Mouse (Mus musculus): ENCODE results near the gene Tesk1. TPM values are rescaled to one million over a fixed set of nuclear protein-coding genes. Genes with fewer than 3 reads are reported as not detected.

Tesk1 gene
- polyA plus RNA-seq, 1 experiment from 2014 or later = 6.3 TPM

- H3K36me3 ChIP-seq = peaks cover 38% of the 10 kb centered on the region
- under 1% methylated on average over 28 of the region's 28 CpGs for WGBS
- peak overlapping the region; percentile 96 for H3K4me3 ChIP-seq
- no peaks in the 10 kb centered on the region for H3K27me3 ChIP-seq (ENCODE audit: insufficient read depth, poor library complexity, severe bottlenecking)
- H3K9me3 ChIP-seq = no peaks in the 10 kb centered on the region
- H3K27ac ChIP-seq = peak overlapping the region; percentile 96
- DNase-seq (ENCODE audit: low spot score) = no peak
- peaks cover 12% of the 10 kb centered on the region for H3K4me1 ChIP-seq
Observed at GRCm38 (mm10) chr4:43443511-43443910, 1.8 kb downstream of the Tesk1 start.

GRCm38 (mm10) chr4:43447251-43447650 lies 5.5 kb downstream of the Tesk1 start:
- 90% methylated on average over 13 of the region's 13 CpGs for WGBS
- Histone ChIP-seq H3K27ac (no peak overlapping the region), H3K9me3 (no peaks in the 10 kb centered on the region), H3K4me3 (no peak overlapping the region), H3K36me3 (peaks cover 38% of the 10 kb centered on the region), H3K4me1 (peaks cover 14% of the 10 kb centered on the region), H3K27me3 (ENCODE audit: insufficient read depth, poor library complexity, severe bottlenecking) (peaks cover 14% of the 10 kb centered on the region)
- no peak for DNase-seq (ENCODE audit: low spot score)

DNA sequence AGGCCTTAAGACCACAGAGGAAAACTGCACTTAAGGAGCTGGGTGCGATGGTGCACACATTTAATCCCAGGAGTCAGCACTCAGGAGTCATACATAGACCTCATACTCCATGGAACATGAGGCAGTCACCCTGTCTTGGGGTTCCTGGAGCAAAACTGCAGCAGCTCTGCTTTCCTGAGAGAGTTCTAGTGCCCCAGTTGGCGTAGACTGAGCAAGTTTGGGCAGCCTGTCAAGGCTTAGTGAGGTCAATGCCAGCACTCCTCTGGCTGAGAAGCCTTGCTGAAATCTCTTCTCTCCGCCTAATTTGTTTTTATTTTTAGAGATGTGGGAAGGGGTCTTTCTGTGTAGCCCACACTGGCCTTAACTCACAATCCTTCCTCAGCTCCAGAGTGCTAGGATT lies 6.8 kb downstream of the Tesk1 start:
- no peaks in the 10 kb centered on the region for H3K9me3 ChIP-seq
- H3K4me3 ChIP-seq = no peak overlapping the region
- peaks cover 26% of the 10 kb centered on the region for H3K4me1 ChIP-seq
- WGBS = 84% methylated on average over 3 of the region's 3 CpGs
- no peak overlapping the region for H3K27ac ChIP-seq
- no peak for DNase-seq (ENCODE audit: low spot score)
- H3K36me3 ChIP-seq = peaks cover 38% of the 10 kb centered on the region
- H3K27me3 ChIP-seq (ENCODE audit: insufficient read depth, poor library complexity, severe bottlenecking) = peaks cover 27% of the 10 kb centered on the region

DNA sequence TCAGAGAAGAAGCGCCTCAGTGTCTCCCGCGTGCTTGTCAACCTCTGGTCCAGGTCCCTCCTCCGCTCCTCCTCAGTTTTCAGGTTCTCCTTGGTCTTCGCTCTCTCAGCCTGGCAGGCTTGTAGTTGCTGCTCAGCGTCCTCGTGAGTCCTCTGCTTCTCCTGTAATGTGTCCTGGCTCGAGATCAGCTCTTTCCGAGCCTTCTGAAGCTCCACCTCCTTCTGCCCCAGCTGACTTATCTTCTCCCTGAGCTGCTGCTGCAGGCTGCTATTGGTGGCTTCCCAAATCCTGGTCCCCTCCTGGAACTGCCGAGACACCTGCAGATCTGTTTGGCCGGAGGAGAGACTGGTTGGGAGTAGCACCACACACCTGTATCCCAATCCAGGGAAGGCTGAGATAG lies 10.6 kb downstream of the Tesk1 start:
- no peak for DNase-seq (ENCODE audit: low spot score)
- Histone ChIP-seq H3K27me3 (ENCODE audit: insufficient read depth, poor library complexity, severe bottlenecking) (peaks cover 58% of the 10 kb centered on the region), H3K36me3 (peaks cover 12% of the 10 kb centered on the region), H3K9me3 (no peaks in the 10 kb centered on the region), H3K27ac (no peak overlapping the region), H3K4me1 (peaks cover 31% of the 10 kb centered on the region), H3K4me3 (peak overlapping the region; percentile 4; the same call in 1 of the 2 replicates)
- 43% methylated on average over 11 of the region's 11 CpGs for WGBS

DNA sequence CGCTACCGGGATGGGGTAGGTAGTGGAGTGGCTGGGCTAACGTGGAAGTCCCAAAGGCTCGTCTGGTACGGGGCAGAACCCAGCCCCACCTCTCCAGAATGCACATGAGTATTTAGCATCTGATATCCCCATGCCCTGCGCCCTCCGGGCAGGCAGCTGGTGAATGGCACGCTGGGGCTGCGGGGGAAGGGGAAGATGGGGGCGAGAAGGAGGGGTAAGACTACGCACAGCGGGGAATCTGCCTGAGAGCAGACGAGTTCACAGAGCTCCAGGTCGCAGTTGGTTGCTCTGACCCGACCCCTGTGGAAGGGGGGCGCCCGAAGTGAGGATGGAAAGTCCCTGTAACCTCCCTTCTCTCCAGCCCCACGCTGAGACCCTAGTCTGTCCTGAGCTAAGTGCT lies 11.7 kb downstream of the Tesk1 start:
- Histone ChIP-seq H3K9me3 (no peaks in the 10 kb centered on the region), H3K4me3 (peak overlapping the region; percentile 56), H3K27me3 (ENCODE audit: insufficient read depth, poor library complexity, severe bottlenecking) (peaks cover 61% of the 10 kb centered on the region), H3K4me1 (peaks cover 31% of the 10 kb centered on the region), H3K27ac (no peak overlapping the region; the same call in 1 of the 2 replicates), H3K36me3 (0 out of 2 replicates have a peak, but pooled peaks cover under 1% of the 10 kb centered on the region)
- DNase-seq (ENCODE audit: low spot score) = no peak
- WGBS = under 1% methylated on average over 18 of the region's 18 CpGs

DNA sequence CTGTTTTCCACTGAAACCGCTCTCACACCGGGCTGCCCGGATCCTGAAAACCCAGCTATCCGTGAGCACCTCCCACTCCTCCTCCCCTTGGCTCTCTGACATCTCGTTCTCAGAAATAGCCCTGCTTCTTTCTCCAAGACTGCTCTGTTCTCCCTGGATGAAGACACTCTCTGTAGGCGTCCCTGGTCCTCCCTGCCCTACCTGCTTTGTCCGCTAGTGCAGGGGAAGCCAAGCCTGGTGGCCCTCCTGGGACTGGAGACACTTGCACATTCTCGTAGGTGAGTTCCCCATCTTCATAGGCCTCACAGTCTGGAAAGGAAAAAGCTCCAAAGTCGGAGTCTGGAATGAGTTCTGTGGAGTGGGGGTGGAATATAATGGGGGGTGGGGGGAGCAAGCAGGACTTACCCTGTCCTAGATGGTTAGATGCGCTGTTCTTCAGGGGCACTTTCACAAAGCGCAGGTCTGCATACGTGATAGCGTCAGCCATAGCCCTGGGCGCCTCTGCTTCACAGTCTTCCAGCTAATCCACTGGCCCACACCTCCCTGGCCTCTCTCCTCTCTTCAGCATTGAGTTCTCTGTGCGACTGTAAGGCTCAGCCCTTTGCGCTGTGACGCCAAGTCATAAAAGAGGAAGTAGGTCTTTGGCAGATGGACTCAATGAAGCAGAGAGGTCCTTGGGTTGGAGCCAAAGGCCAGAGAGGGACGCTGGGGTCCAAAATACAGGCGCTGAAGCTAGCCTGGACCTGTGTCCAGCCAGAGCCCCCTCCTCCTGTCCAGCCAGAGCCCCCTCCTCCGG lies 12.5 kb downstream of the Tesk1 start, which contains the start of gene Cd72:
Gene Cd72 (minus strand): TSS at position 588 of the 796 bp plus-strand sequence.
- 26% methylated on average over 20 of the region's 20 CpGs for WGBS
- DNase-seq (ENCODE audit: low spot score) = no peak
- Histone ChIP-seq H3K9me3 (no peaks in the 10 kb centered on the region), H3K27ac (no peak within 1 kb of the TSS; the same call in 1 of the 2 replicates), H3K36me3 (no peaks in the 10 kb centered on the region), H3K4me3 (peak within 1 kb of the TSS; percentile 56), H3K4me1 (peaks cover 31% of the 10 kb centered on the region), H3K27me3 (ENCODE audit: insufficient read depth, poor library complexity, severe bottlenecking) (peaks cover 61% of the 10 kb centered on the region)

DNA sequence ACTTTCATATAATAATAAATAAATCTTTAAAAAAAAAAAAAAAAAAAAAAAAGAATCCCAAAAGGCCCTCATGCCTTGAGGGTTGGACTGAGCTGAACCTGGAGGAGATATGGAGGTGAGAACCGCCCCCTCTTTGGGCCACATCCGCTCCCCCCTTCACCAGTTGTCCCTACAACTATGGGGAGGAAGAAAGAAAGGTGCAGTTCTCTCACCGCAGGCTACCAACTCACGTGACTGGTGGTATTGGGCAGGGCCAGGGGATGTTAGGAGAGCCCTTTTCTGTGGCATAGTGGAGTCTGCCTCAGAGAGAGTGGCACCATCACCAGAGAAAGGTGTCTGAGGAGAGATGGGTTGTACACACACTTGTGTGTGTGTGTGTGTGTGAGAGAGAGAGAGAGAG lies 14.7 kb downstream of the Tesk1 start:
- Histone ChIP-seq H3K4me1 (peaks cover 31% of the 10 kb centered on the region), H3K4me3 (no peak overlapping the region), H3K27ac (no peak overlapping the region), H3K27me3 (ENCODE audit: insufficient read depth, poor library complexity, severe bottlenecking) (peaks cover 55% of the 10 kb centered on the region), H3K36me3 (no peaks in the 10 kb centered on the region), H3K9me3 (no peaks in the 10 kb centered on the region)
- 16% methylated on average over 4 of the region's 4 CpGs for WGBS
- DNase-seq (ENCODE audit: low spot score) = no peak

DNA sequence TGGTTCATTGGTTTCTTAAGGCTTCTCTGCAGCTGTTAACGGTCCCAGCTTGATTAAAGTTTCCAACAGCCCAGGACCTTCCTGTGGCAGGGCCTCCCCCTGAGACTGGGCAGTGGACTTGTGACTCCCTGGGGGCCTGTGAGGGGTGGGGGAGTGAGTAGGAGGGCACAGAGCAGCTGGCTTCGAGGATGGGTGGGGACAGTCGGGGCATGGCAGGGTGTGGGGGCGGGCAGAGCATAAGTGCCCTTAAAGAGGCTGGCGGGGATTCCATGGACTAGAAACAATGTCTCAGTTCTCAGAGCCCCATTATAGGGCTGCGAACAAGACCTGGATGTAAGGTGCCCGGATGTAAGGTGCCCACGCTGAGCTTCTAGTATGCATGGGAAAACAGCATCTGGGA lies 15.4 kb downstream of the Tesk1 start:
- no peak for DNase-seq (ENCODE audit: low spot score)
- H3K27me3 ChIP-seq (ENCODE audit: insufficient read depth, poor library complexity, severe bottlenecking) = peaks cover 49% of the 10 kb centered on the region
- H3K9me3 ChIP-seq = no peaks in the 10 kb centered on the region
- peaks cover 30% of the 10 kb centered on the region for H3K4me1 ChIP-seq
- 9% methylated on average over 8 of the region's 8 CpGs for WGBS
- H3K36me3 ChIP-seq = no peaks in the 10 kb centered on the region
- H3K27ac ChIP-seq = 0 out of 2 replicates have a peak overlapping the region, but pooled peaks have one; percentile 36
- no peak overlapping the region for H3K4me3 ChIP-seq

DNA sequence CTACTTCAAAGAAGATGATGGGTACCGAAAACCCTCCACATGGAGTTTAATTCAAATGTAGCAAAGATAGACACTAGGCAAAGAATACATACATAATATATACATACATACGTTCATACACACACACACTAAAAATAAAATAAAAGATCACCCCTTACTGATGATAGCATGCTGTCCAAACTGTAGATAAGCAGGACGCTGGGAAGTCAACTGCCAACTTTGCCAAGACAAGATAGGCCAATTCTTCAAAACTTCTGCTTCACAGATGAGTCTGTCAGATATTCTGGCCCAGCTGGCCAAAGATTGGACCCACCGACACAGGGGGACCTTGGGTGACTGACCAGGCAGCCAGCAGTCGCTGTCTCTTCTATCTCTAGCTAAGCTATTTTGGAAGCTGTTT lies 21.4 kb downstream of the Tesk1 start:
- 90% methylated on average over 5 of the region's 5 CpGs for WGBS
- Histone ChIP-seq H3K36me3 (no peaks in the 10 kb centered on the region), H3K4me1 (no peaks in the 10 kb centered on the region), H3K27ac (no peak overlapping the region), H3K9me3 (no peaks in the 10 kb centered on the region), H3K4me3 (no peak overlapping the region), H3K27me3 (ENCODE audit: insufficient read depth, poor library complexity, severe bottlenecking) (peaks cover 1% of the 10 kb centered on the region; the same call in 1 of the 2 replicates)
- DNase-seq (ENCODE audit: low spot score) = no peak

DNA sequence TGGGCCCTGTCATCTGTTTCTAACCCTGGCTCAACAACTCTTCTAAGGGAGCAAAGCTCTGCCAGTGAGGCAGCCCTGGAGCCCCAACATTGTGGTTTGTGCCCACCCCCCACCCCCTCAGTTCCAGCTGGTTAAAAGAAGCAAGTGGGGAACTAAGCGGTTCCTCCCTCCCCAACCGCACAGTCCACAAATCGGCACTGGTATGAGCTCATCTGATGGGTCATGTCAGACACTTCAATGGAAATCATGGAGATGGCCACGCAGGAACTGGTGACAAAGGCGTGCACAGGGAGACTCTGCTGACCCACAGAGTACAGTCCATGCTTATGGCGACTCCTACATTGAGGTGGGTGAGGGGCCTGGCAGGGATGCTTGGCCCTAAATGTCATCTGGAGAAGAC lies 24.2 kb downstream of the Tesk1 start:
- no peak for DNase-seq (ENCODE audit: low spot score)
- Histone ChIP-seq H3K27ac (no peak overlapping the region), H3K4me1 (no peaks in the 10 kb centered on the region), H3K27me3 (ENCODE audit: insufficient read depth, poor library complexity, severe bottlenecking) (no peaks in the 10 kb centered on the region), H3K36me3 (no peaks in the 10 kb centered on the region), H3K4me3 (no peak overlapping the region), H3K9me3 (no peaks in the 10 kb centered on the region)
- 84% methylated on average over 6 of the region's 6 CpGs for WGBS

- Histone ChIP-seq H3K9me3 (no peaks in the 10 kb centered on the region), H3K36me3 (no peaks in the 10 kb centered on the region), H3K27me3 (ENCODE audit: insufficient read depth, poor library complexity, severe bottlenecking) (no peaks in the 10 kb centered on the region), H3K4me3 (no peak overlapping the region), H3K4me1 (no peaks in the 10 kb centered on the region), H3K27ac (no peak overlapping the region)
- DNase-seq (ENCODE audit: low spot score) = no peak
- WGBS = 85% methylated on average over 7 of the region's 7 CpGs
Observed at GRCm38 (mm10) chr4:43466872-43467271, 25.1 kb downstream of the Tesk1 start.

- 90% methylated on average over 10 of the region's 10 CpGs for WGBS
- DNase-seq (ENCODE audit: low spot score) = no peak
- no peaks in the 10 kb centered on the region for H3K36me3 ChIP-seq
- no peak overlapping the region for H3K27ac ChIP-seq
- no peaks in the 10 kb centered on the region for H3K27me3 ChIP-seq (ENCODE audit: insufficient read depth, poor library complexity, severe bottlenecking)
- no peak overlapping the region for H3K4me3 ChIP-seq
- H3K9me3 ChIP-seq = no peaks in the 10 kb centered on the region
- no peaks in the 10 kb centered on the region for H3K4me1 ChIP-seq
Observed at GRCm38 (mm10) chr4:43470301-43470700, 28.6 kb downstream of the Tesk1 start.

- Histone ChIP-seq H3K27me3 (ENCODE audit: insufficient read depth, poor library complexity, severe bottlenecking) (no peaks in the 10 kb centered on the region), H3K4me1 (0 out of 2 replicates have a peak, but pooled peaks cover 4% of the 10 kb centered on the region), H3K27ac (no peak overlapping the region), H3K4me3 (no peak overlapping the region), H3K36me3 (no peaks in the 10 kb centered on the region), H3K9me3 (no peaks in the 10 kb centered on the region)
- 65% methylated on average over 1 of the region's 1 CpGs for WGBS
- no peak for DNase-seq (ENCODE audit: low spot score)
Observed at GRCm38 (mm10) chr4:43473636-43474035, 31.9 kb downstream of the Tesk1 start.

Measured in heart, embryonic 10.5 days (tissue).